Mouse (Mus musculus): ENCODE data around the gene Atxn10.

Atxn10 gene

DNA sequence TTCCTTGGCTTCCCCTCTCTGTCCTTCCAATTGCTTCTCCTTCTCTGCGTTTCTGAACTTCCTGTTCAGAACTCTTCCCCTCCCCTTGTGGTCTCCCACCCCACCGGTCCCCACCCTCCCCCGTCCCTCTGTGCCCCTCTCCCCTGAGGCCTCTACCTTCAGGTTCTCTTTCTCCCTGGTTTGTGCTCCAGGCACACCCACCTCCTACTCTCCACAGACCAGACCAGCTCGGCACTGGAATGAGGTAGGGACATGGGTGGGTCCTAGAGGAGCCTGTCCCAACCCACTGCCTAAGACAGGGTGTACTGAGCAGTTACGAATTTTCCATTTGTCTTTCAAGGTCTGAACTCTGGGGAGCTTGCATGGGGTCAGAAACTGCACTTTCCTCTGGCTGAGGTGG, 143.9 kb downstream of the Atxn10 start:
- DNase-seq = no peak

DNA sequence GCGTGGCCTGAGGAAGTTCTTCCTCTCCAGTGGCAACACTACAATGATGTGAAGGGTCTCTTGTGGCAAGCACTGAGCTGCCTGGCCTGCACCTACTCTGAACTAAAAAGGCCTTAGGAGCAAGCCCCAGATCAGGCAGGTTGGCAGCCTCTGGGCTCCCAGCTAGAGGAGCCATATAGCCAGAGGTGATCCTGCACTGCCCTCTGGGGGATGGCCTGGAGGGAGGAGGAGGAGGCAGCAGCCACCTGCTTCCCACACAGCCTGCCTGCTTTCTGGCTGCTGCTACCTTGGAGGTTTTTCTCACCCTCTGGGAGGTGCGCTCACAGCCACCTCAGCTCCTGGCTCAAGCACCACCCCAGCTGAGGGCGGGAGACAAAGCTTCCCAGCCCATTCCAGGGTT, 144.6 kb downstream of the Atxn10 start:
- peak; percentile 63 for DNase-seq

DNA sequence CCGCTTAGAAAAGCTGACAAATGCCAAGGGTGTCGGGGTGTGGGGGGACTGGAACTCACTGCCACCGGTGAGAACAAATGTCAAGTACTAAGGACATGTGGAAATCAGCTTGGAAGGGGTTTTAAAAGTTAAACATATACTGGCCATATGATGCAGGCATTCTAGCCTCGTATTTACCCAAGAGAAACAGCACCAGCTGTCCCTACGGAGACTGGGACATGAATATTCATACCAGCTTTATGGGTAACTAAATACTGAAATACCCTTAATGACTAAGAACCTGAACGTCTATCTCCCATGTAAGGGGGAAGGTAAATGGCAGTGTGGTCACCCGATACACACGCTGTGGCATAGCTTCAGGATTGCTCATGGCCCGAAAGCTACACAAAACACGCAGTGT, 152.9 kb downstream of the Atxn10 start:
- DNase-seq = no peak

DNA sequence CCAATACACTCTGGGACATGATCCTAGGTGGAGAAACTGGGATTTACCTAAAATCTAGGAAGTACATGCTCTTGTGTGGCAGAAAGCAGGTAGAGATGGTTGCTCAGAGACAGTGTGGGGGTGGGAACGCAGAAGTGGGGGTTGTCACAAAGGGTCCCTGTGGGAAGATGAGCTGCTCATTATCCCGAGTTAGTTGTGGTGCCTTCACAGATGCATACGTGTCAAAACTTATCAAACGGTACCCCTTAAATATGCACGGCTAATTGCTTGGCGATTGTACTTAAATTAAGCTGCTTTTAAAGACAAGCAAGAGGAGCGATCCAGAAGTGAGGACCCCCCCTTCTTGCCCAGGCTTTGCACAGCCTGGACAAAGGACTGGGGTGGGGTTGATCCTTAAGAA, 153.7 kb downstream of the Atxn10 start:
- DNase-seq = no peak

DNA sequence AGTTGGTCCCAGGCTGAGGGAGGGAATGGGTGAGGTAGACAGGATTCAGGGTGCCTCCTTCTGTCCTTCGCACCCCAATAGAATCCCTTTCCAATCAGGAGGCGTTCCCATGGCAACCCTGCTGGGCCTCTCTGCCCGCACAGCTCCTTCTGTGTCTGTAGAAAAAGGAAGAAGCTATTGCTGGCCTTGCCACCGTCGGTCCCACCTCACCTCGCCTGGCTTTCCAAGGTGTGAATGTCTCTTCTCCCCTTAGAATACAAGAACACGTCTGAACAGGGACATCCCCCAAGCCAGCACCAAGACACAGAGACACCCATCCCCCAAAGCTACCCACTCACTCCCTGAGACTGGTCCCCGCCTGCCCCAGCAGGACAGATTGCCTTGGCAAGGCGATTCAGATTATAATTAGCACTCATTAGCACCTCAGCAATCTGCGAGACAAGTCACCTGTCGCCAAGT, 158.1 kb downstream of the Atxn10 start:
- no peak for DNase-seq

DNA sequence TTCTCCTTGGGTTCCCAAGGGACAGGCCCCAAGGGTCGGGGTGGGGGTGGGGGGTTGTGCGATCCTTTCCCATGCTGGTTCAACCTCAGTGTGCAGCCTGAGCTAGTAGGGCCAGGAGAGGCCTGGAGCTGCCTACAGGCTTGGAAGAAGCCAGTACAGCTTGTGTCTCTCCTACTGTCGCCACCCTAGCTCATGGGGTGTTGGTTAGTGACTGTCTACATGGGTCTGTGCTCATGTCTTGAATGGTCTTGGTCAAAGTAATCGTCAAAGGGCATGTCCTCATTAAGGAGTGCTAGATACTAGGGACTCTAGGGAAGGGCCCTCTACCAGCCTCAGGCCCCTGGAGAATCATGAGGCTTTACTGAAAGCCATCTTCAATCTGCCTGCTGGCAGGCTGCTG, 161.5 kb downstream of the Atxn10 start:
- DNase-seq = no peak

DNA sequence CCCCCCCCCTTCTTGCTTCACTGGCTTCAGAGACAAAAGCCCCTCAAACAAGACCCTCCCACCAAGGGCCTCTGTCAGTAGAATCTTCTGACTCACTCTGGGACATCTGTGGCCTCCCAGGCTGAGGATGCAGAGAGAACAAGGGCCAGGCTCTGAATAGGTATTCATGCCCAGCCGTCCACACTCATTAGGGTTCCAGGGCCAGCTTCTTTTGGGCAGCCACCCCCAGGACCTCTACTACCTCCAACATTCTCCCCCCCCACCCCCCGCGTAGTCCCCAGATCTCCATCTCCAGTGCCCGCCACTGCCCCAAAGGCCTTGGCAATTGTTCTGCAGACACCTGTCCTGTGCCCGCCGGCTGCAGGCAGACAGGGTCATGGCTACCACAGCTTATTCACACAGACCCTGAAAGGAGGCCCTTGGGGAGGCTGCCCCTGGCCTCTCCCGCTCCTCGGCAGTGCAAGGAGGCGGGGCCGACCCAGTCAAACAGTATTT, 162.0 kb downstream of the Atxn10 start:
- no peak for DNase-seq

DNA sequence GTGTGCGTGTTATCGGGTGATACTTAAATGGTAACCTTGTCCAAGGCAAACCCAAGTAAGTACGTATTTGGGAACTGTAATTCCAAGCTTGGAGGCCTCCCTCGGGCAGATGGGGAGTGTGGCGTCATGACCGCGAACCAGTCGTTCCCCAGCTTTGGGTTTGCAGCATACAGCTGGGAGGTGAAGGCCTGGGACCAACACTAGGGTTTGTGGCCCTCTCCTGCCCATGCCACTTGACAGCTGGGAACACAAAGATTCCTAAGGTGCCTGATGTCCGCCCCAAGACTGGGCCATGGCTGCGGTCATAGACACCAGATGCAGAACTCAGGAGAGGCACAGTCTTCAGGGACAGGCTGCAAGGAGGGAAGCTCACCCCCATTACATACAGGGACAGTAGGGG, 164.2 kb downstream of the Atxn10 start:
- no peak for DNase-seq

DNA sequence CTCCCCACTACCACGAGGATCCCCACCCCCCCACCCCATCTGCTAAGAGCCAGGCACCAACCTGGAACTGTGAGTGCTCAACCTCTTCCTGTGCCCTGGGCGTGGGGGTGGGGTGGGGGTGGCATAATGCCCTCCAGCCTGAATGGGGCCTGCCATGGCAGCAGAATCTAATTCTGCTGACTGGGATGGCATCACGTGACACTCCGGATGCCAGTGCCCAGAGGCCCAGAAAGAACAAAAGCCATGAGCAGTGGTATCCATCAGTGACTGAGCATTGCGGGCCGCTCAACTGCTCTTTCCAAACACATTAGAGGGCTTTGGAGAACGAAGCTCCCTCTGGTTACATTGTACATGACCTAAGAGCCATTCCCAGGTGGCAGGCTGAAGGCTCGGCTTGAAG, 167.1 kb downstream of the Atxn10 start, which contains the start of gene 7530416G11Rik:
Gene 7530416G11Rik (minus strand): TSS at position 101 of the 400 bp plus-strand sequence.
- no peak for DNase-seq

DNA sequence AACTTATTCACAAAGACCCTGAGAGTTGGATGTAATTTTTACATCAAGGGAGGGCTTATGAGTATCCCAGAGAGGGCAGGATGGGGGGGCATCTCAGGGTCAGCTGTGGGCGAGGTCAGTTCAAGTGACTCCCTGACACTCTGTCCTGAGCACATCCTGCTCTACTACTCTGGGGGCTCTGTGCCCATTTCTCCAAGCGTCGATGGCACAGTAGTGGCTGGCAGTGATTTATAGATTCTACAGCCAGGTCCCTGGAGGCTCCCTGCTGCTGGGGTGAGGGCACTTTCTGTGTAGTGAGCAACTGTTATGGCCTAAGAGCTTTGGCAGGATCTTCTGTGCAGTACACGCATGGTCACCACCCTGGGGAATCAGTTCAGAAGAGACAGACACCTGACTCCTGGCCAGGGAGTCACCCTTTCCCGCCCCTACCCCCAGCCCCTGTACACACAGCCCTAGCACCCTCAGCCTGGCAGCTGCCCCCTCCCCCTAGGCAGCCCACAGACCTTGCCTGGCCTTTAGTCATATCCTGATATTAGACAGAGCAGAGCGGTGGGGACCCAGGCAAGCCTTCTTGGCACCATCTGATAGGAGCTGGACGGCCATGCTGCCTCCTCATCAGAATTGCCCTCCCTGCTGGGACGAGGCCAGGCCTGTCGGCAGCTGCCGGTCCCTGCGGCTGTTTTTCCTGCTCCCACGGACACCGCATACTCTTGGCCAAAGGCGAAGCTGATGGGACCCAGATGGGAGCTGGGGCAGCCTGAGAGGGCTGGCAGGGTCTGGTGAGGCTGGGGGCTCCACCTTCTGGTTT, 169.3 kb downstream of the Atxn10 start:
- DNase-seq = peak; percentile 56

DNA sequence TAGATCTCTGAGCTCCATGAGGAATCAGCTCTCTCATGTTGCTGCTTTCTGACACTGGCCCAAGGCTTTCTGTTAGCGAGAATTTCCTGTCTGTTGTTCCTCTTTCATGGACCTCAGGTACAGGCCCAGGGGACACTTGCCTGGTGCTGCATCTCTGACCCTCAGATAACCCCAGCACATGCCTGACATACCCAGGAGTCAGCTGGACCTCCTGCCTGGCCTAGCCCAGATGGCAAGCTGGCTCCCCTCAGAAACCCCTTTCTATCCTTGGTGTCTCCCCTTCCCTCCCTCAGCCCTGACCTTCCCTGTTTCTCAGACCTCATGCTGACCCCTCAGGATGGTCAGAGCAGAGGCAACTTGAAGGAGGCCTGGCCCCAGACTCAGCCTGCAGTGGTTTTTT, 170.6 kb downstream of the Atxn10 start:
- DNase-seq = no peak

DNA sequence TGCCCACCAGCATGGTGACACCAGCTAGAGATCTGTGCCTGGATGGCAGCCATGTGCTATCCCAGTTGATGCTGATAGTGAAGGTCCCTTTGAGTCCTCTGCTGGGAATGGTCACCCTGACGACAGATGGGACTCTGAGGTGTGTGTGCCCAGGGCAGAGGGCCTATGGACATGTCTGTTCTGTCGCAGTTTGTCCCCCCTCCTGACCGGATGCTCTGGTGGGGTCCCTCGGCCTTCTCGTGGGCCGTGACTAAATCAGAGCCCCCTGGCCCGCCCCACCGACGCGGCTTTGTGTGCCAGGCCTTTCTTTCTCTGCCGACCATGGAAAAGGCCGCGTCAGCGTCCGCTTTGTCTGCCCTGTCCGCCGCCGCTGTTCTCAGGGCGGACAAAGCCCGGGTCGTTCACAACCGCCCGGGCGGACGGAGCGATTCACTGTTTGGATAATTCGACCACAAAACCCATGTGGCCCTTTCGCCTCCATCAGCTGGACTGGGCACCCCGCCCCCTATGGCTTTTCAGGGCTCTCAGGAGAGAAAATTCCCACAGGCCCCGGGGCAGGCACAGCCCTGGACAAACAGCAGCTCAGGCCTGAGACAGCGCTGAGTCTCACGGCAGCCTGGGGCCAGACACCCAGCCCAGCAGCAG, 171.4 kb downstream of the Atxn10 start:
- DNase-seq = no peak

All from kidney, postnatal 10 days (tissue).